ENCODE assay signal across 17 mouse cellular contexts in the genomic region with DNA sequence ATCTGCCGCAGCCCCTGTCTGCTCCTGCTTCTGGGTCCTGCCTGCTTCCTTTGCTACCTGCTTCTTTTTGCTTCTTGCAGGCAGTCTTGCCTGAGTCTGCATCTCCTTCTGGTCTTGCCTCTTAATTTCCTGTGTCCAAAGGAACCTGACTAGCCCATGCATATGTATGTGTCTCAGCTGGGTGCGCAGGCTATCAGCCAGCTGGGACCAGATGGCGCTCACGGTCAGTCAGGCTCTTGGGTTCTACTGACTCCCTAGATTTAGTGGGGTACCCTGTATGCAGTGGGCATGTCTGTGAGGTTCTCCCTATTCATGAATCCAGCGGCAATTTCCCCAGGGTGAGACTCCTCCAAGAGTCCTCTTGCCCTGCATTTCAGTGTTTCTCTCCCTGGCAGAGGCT. TPM values are rescaled to one million over a fixed set of nuclear protein-coding genes. Genes with fewer than 3 reads are reported as not detected.
DNase-seq lines count a peak whose midpoint lies in the region; ATAC-seq lines count a peak whose summit lies in the region.
"Had no signal": no experiment of that assay in that cellular context is flagged by ENCODE, and none has a peak within 500 bp of the region (broad histone marks: within the 10 kb centered on the region; RNA-seq: fewer than 3 reads in every experiment).

No protein-coding gene starts in this region.

- H3K27ac ChIP-seq in hindbrain, embryonic 10.5 days = peak overlapping the region; percentile 26; the same call in 1 of the 2 replicates
- no peak overlapping the region for H3K27ac ChIP-seq in hindbrain, embryonic 16.5 days (ENCODE audit: low read depth, low read length)
- no peak overlapping the region for H3K27ac ChIP-seq in embryonic facial prominence, embryonic 14.5 days (replicated peaks; ENCODE audit: low read depth, low read length)
- H3K27ac ChIP-seq in neural tube, embryonic 11.5 days (ENCODE audit: low read depth, low read length) = no peak overlapping the region
- H3K27ac ChIP-seq: heart, embryonic 15.5 days; limb, embryonic 13.5 days; liver, embryonic 15.5 days had no signal

- 72% methylated on average over 5 of the region's 5 CpGs for WGBS in hindbrain, embryonic 10.5 days
- WGBS in hindbrain, embryonic 16.5 days = 42% methylated on average over 5 of the region's 5 CpGs
- 74% methylated on average over 5 of the region's 5 CpGs for WGBS in embryonic facial prominence, embryonic 14.5 days
- 62% methylated on average over 5 of the region's 5 CpGs for WGBS in neural tube, embryonic 11.5 days

- no peak; the same call in 1 of the 2 replicates for ATAC-seq in hindbrain, embryonic 16.5 days
- ATAC-seq in embryonic facial prominence, embryonic 14.5 days (ENCODE audit: low read depth) = no peak
- no peak for ATAC-seq in neural tube, embryonic 11.5 days (ENCODE audit: insufficient read depth, low FRiP score, low TSS enrichment)
- ATAC-seq: intestine, postnatal 0 days had no signal

- no peak overlapping the region for H3K9ac ChIP-seq in hindbrain, embryonic 16.5 days (ENCODE audit: low read depth, low read length)
- 0 out of 2 replicates have a peak overlapping the region, but pooled peaks have one; percentile 16 for H3K9ac ChIP-seq in embryonic facial prominence, embryonic 14.5 days (ENCODE audit: low read depth, low read length)
- H3K9ac ChIP-seq in neural tube, embryonic 11.5 days (ENCODE audit: low read length) = no peak overlapping the region
- H3K9ac ChIP-seq: heart, embryonic 15.5 days; limb, embryonic 13.5 days; liver, embryonic 15.5 days had no signal

- no peaks in the 10 kb centered on the region for H3K9me3 ChIP-seq in hindbrain, embryonic 10.5 days
- H3K9me3 ChIP-seq in hindbrain, embryonic 16.5 days (ENCODE audit: control insufficient read depth, low read length) = no peaks in the 10 kb centered on the region
- no peaks in the 10 kb centered on the region for H3K9me3 ChIP-seq in embryonic facial prominence, embryonic 14.5 days (ENCODE audit: control insufficient read depth, low read length)
- no peaks in the 10 kb centered on the region for H3K9me3 ChIP-seq in neural tube, embryonic 11.5 days (ENCODE audit: control insufficient read depth, low read length)
- H3K9me3 ChIP-seq: heart, embryonic 15.5 days; limb, embryonic 13.5 days; liver, embryonic 15.5 days had no signal

- H3K4me2 ChIP-seq in hindbrain, embryonic 16.5 days (ENCODE audit: low read length) = no peak overlapping the region
- H3K4me2 ChIP-seq in embryonic facial prominence, embryonic 14.5 days (ENCODE audit: low read depth, low read length) = no peak overlapping the region
- H3K4me2 ChIP-seq in neural tube, embryonic 11.5 days (ENCODE audit: low read depth) = no peak overlapping the region
- H3K4me2 ChIP-seq: heart, embryonic 15.5 days; limb, embryonic 13.5 days; liver, embryonic 15.5 days had no signal

- peaks cover 9% of the 10 kb centered on the region for H3K4me1 ChIP-seq in hindbrain, embryonic 10.5 days (replicated peaks)
- H3K4me1 ChIP-seq in hindbrain, embryonic 16.5 days (ENCODE audit: control insufficient read depth, insufficient read depth, low read depth, low read length) = no peaks in the 10 kb centered on the region
- H3K4me1 ChIP-seq in embryonic facial prominence, embryonic 14.5 days (ENCODE audit: control insufficient read depth, insufficient read depth, low read length) = peaks cover 4% of the 10 kb centered on the region; the same call in 1 of the 2 replicates
- no peaks in the 10 kb centered on the region for H3K4me1 ChIP-seq in neural tube, embryonic 11.5 days (ENCODE audit: control insufficient read depth, insufficient read depth, low read length)
- H3K4me1 ChIP-seq: heart, embryonic 15.5 days; liver, embryonic 15.5 days had no signal

- H3K36me3 ChIP-seq in hindbrain, embryonic 10.5 days = no peaks in the 10 kb centered on the region
- H3K36me3 ChIP-seq in hindbrain, embryonic 16.5 days (ENCODE audit: control insufficient read depth, insufficient read depth, low read length) = no peaks in the 10 kb centered on the region
- H3K36me3 ChIP-seq in embryonic facial prominence, embryonic 14.5 days (ENCODE audit: control insufficient read depth, insufficient read depth, low read length) = no peaks in the 10 kb centered on the region
- no peaks in the 10 kb centered on the region for H3K36me3 ChIP-seq in neural tube, embryonic 11.5 days (ENCODE audit: control insufficient read depth, insufficient read depth, low read length)
- H3K36me3 ChIP-seq: heart, embryonic 15.5 days; limb, embryonic 13.5 days; liver, embryonic 15.5 days had no signal

- DNase-seq in cerebellum, postnatal 25 days = peak; percentile 50 to 59
- no peak for DNase-seq in cerebellum, adult 9-10 months
- peak; percentile 6 for DNase-seq in hindbrain, embryonic 10.5 days (ENCODE audit: low spot score)
- no peak for DNase-seq in embryonic facial prominence, embryonic 14.5 days (ENCODE audit: low spot score)
- peak; percentile 40 for DNase-seq in neural tube, embryonic 11.5 days (ENCODE audit: low spot score)
- DNase-seq in yolk sac, embryonic 10.5 days (ENCODE audit: low spot score) = no peak
- no peak for DNase-seq in retina, embryonic 14.5 days (ENCODE audit: low spot score)
- DNase-seq: adrenal gland, adult 8-10 months; B cell, adult 2 months; layer of hippocampus, adult 9-11 months; lung, postnatal 14 days; retina, postnatal 1 day had no signal

- H3K27me3 ChIP-seq in hindbrain, embryonic 10.5 days (ENCODE audit: insufficient read depth, poor library complexity, severe bottlenecking) = no peaks in the 10 kb centered on the region
- H3K27me3 ChIP-seq in hindbrain, embryonic 16.5 days (replicated peaks; ENCODE audit: control insufficient read depth, insufficient read depth, low read length) = no peaks in the 10 kb centered on the region
- H3K27me3 ChIP-seq in embryonic facial prominence, embryonic 14.5 days (replicated peaks; ENCODE audit: control insufficient read depth, insufficient read depth, low read length) = no peaks in the 10 kb centered on the region
- no peaks in the 10 kb centered on the region for H3K27me3 ChIP-seq in neural tube, embryonic 11.5 days (ENCODE audit: control insufficient read depth, insufficient read depth, low read length)
- H3K27me3 ChIP-seq: heart, embryonic 15.5 days; limb, embryonic 13.5 days; liver, embryonic 15.5 days had no signal

- no peak overlapping the region for H3K4me3 ChIP-seq in hindbrain, embryonic 10.5 days
- no peak overlapping the region for H3K4me3 ChIP-seq in hindbrain, embryonic 16.5 days (ENCODE audit: low read length)
- no peak overlapping the region for H3K4me3 ChIP-seq in embryonic facial prominence, embryonic 14.5 days (ENCODE audit: low read depth, low read length)
- no peak overlapping the region for H3K4me3 ChIP-seq in neural tube, embryonic 11.5 days (ENCODE audit: low read depth, low read length)
- H3K4me3 ChIP-seq: heart, embryonic 15.5 days; limb, embryonic 13.5 days; liver, embryonic 15.5 days had no signal

RNA-seq across cellular contexts. Expression of gene Sh3rf3, which starts 35.0 kb away (rescaled TPM):
- 0.75 and 1.1 TPM in 2 replicates for polyA plus RNA-seq in hindbrain, embryonic 10.5 days (2016; fragmentation: Nextera tagmentation; extraction: Ambion mirVana)
- polyA plus RNA-seq in hindbrain, embryonic 16.5 days (2015; fragmentation: Nextera tagmentation; extraction: Ambion mirVana) = 2.5 and 2.7 TPM in 2 replicates
- polyA plus RNA-seq in embryonic facial prominence, embryonic 14.5 days (2014; fragmentation: Nextera tagmentation; extraction: Ambion mirVana) = 2.4 and 3.1 TPM in 2 replicates
- polyA plus RNA-seq in neural tube, embryonic 11.5 days (2014; fragmentation: Nextera tagmentation; extraction: Ambion mirVana) = 2.7 and 4.1 TPM in 2 replicates

Comparison
In these comparisons a context has a peak if more than half of its experiments do, and no peak if none do; other contexts are left out.
1. DNase-seq: peak in cerebellum, postnatal 25 days (2 of 2), hindbrain, embryonic 10.5 days (single experiment) and neural tube, embryonic 11.5 days (single experiment); none in cerebellum, adult 9-10 months (single experiment), embryonic facial prominence, embryonic 14.5 days (single experiment), yolk sac, embryonic 10.5 days (single experiment) and retina, embryonic 14.5 days (single experiment).